Mouse (Mus musculus) hematopoietic multipotent progenitor cell, adult 10-12 weeks (in vitro differentiated cells): ENCODE data around the gene Tmem237. TPM values are rescaled to one million over a fixed set of nuclear protein-coding genes. Genes with fewer than 3 reads are reported as not detected.

Experiments used
- polyA plus RNA-seq: library from polyadenylated mRNA; stranded (reverse); fragments of >175 nt; gene quantifications from 2 replicates; pipeline ENCODE4 v1.2.3, GENCODE M21; 2012; ENCODE audit warnings: low replicate concordance

The Tmem237 gene
- polyA plus RNA-seq, result 0.51 and 1.1 TPM in 2 replicates

DNA sequence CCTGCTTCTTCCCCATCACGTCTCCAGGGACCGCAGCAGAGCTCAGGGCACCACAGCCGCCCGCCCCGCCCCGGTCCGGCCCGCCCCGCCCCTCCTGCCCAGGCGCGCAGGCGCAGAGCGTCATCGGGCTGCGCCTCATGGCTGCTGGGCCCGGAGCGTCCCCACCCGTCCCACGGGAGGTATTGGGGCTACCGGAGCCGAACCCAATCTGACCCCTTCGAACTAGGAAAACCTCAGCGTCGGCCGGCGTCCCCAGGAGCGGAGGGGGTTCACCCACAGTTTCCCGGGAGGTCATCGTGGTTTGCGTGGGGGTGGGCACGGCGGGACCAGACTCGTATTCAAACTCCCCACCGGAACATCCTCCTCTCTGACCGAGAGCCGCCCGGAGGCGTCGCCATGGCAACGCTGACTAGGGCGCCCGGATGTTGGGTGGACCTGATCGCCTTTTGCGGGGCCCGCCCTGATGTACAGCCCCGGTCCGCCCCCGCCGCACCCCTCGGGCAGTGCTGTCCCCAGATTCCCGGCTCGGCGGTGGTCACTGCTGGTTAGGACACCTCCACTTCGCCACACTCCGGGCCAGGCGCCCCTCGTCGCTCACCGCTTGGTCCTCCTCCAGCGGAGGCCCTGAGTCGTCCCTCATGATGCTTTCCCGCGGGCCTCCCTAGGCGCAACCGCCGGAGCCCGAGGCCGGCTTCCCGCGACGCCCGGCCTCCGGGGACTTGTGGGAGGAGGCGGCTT is at the start of gene Tmem237:
Gene Tmem237 (minus strand): TSS at position 689 of the 738 bp plus-strand sequence.

DNA sequence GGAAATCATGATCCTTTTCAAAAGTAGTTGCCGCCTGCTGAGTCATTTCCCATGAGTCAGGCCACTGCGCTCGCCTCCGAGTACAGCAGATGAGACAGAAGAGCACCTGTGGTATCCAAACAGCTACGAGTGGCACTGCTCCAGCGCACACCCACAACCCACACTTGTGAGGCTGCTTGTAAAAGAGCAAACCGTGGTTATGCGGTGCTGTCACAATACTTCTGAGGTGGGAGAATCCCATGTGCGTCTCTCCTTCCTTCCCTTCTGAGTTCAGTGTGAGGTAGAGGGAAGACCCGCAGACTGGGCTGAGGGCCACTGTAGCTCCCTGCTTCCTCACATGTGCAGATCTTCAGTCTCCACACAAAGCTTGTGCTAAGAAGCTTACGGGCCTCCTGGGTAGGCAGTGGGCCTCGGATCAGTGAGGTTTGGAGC is 42.8 kb upstream of the Tmem237 start, which contains the start of gene Mpp4:
Gene Mpp4 (minus strand): TSS at position 360 of the 432 bp plus-strand sequence.

DNA sequence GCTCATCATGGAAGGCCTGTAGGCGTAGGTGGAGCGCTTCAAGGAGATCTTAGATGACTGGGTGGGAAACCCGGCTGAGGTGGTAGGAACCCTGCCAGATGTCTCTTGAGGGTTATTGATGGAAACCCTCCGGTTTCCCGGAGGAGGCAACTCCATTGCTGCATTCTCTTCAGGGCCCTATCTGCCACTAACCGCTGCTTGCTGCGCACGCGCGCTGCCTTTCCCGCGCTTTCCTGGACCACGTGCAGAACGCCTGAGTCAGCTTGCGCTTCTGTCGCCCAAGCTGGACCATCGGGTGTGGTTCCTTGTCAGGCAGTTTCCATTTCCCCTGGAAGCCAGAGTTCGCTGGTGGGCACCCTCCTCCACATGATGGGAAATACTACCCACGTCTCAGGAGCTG is 25.5 kb downstream of the Tmem237 start, which contains the start of gene C2cd6:
Gene C2cd6 (minus strand): TSS at position 196 of the 400 bp plus-strand sequence.

Other genes starting within 250 kb of the Tmem237 start
- 53.6 and 202 TPM in 2 replicates for gene Trak2, start 147.0 kb downstream of the Tmem237 start, polyA plus RNA-seq
- 7.4 and 8.3 TPM in 2 replicates for gene Stradb, start 146.9 kb downstream of the Tmem237 start, polyA plus RNA-seq
- gene C2cd6, start 25.5 kb downstream of the Tmem237 start, polyA plus RNA-seq, result not detected in 2 replicates
- gene Mpp4, start 43.0 kb upstream of the Tmem237 start, polyA plus RNA-seq, result 0.08 and 0.16 TPM in 2 replicates
- 1.5 and 1.7 TPM in 2 replicates for gene Als2, start 116.8 kb upstream of the Tmem237 start, polyA plus RNA-seq
- not detected in 2 replicates for gene Cdk15, start 136.5 kb upstream of the Tmem237 start, polyA plus RNA-seq